Mouse (Mus musculus) embryonic facial prominence, embryonic 10.5 days (tissue): ENCODE data around the gene Prm3. TPM values are rescaled to one million over a fixed set of nuclear protein-coding genes. Genes with fewer than 3 reads are reported as not detected.
A peak's percentile ranks its signal among the peaks of the same experiment; 100 is the strongest.

ENCODE experiments used
- DNase-seq: peaks from one replicate; pipeline ENCODE4 v3.0.0-alpha.2; 2017; ENCODE audit warnings: low spot score
- H3K27ac ChIP-seq: fragments of 300-500 bp; sonication (generic); replicated peaks from 2 replicates; pipeline ENCODE4 v1.5.1; 2016; ENCODE audit warnings: mild to moderate bottlenecking
- H3K27me3 ChIP-seq: fragments of 300-500 bp; sonication (generic); replicated peaks from 2 replicates; pipeline ENCODE4 v1.6.1; 2016; ENCODE audit warnings: low read depth, mild to moderate bottlenecking; ENCODE audit not compliant: poor library complexity, severe bottlenecking
- H3K36me3 ChIP-seq: fragments of 300-500 bp; sonication (generic); replicated peaks from 2 replicates; pipeline ENCODE4 v1.6.1; 2016; ENCODE audit warnings: mild to moderate bottlenecking, moderate library complexity
- H3K4me1 ChIP-seq: fragments of 300-500 bp; sonication (generic); 2 replicates; pipeline ENCODE4 v1.6.1; 2016
- H3K4me3 ChIP-seq: fragments of 300-500 bp; sonication (generic); 2 replicates; pipeline ENCODE4 v1.5.1; 2016; ENCODE audit warnings: mild to moderate bottlenecking, moderate library complexity
- H3K9me3 ChIP-seq: fragments of 300-500 bp; sonication (generic); 2 replicates; pipeline ENCODE4 v1.6.1; 2016; ENCODE audit warnings: mild to moderate bottlenecking
- WGBS: fragments of 180-500 bp; shearing (Covaris S2); methylation state at CpG from one replicate; pipeline ENCODE4 v1.1.7; 2016; 5-methylcytosine and 5-hydroxymethylcytosine counted together
- polyA plus RNA-seq: library from polyadenylated mRNA; unstranded; fragments of >200 nt; fragmentation: Nextera tagmentation; extraction: Ambion mirVana; gene quantifications from 2 replicates; pipeline ENCODE4 v1.2.1, GENCODE M21; 2016

Gene Prm3
- not detected in 2 replicates for polyA plus RNA-seq

- Histone ChIP-seq H3K4me1 (peaks cover 30% of the 10 kb centered on the region), H3K4me3 (no peak within 1 kb of the TSS), H3K9me3 (no peaks in the 10 kb centered on the region), H3K27ac (no peak within 1 kb of the TSS), H3K36me3 (no peaks in the 10 kb centered on the region), H3K27me3 (peaks cover 28% of the 10 kb centered on the region)
- no peak for DNase-seq
- 80% methylated on average over 9 of the region's 9 CpGs for WGBS
Observed at GRCm38 (mm10) chr16:10790702-10791101, at the start of gene Prm3. Prm3 (minus strand) TSS chr16:10790914.

- peaks cover 25% of the 10 kb centered on the region for H3K36me3 ChIP-seq
- WGBS: 83% methylated on average over 14 of the region's 14 CpGs
- H3K4me3 ChIP-seq: no peak overlapping the region
- DNase-seq: no peak
- H3K4me1 ChIP-seq: peaks cover 57% of the 10 kb centered on the region
- no peaks in the 10 kb centered on the region for H3K9me3 ChIP-seq
- H3K27ac ChIP-seq: no peak overlapping the region
- no peaks in the 10 kb centered on the region for H3K27me3 ChIP-seq
Observed at GRCm38 (mm10) chr16:10840018-10840417, 49.3 kb upstream of the Prm3 start.

GRCm38 (mm10) chr16:10838487-10839245 lies 48.0 kb upstream of the Prm3 start:
- Histone ChIP-seq H3K36me3 (peaks cover 25% of the 10 kb centered on the region), H3K27ac (no peak overlapping the region), H3K4me1 (peaks cover 49% of the 10 kb centered on the region), H3K27me3 (peaks cover 4% of the 10 kb centered on the region; the same call in 1 of the 2 replicates), H3K9me3 (no peaks in the 10 kb centered on the region), H3K4me3 (0 out of 2 replicates have a peak overlapping the region, but pooled peaks have one; percentile 5)
- peak; percentile 32 for DNase-seq
- WGBS: 43% methylated on average over 10 of the region's 10 CpGs

GRCm38 (mm10) chr16:10837903-10838302 lies 47.2 kb upstream of the Prm3 start:
- DNase-seq: no peak
- H3K27ac ChIP-seq: no peak overlapping the region; the same call in 1 of the 2 replicates
- 77% methylated on average over 1 of the region's 1 CpGs for WGBS
- H3K36me3 ChIP-seq: peaks cover 25% of the 10 kb centered on the region
- no peak overlapping the region for H3K4me3 ChIP-seq
- peaks cover 6% of the 10 kb centered on the region for H3K27me3 ChIP-seq
- no peaks in the 10 kb centered on the region for H3K9me3 ChIP-seq
- H3K4me1 ChIP-seq: peaks cover 43% of the 10 kb centered on the region

- H3K4me3 ChIP-seq: no peak overlapping the region
- H3K36me3 ChIP-seq: peaks cover 25% of the 10 kb centered on the region
- H3K27ac ChIP-seq: no peak overlapping the region
- 91% methylated on average over 3 of the region's 3 CpGs for WGBS
- peaks cover 6% of the 10 kb centered on the region for H3K27me3 ChIP-seq
- H3K9me3 ChIP-seq: no peaks in the 10 kb centered on the region
- DNase-seq: no peak
- H3K4me1 ChIP-seq: peaks cover 43% of the 10 kb centered on the region
Observed at GRCm38 (mm10) chr16:10837250-10837649, 46.5 kb upstream of the Prm3 start.

GRCm38 (mm10) chr16:10836388-10836787 lies 45.7 kb upstream of the Prm3 start:
- peaks cover 24% of the 10 kb centered on the region for H3K36me3 ChIP-seq
- no peak overlapping the region for H3K27ac ChIP-seq
- no peaks in the 10 kb centered on the region for H3K9me3 ChIP-seq
- DNase-seq: no peak
- 93% methylated on average over 3 of the region's 3 CpGs for WGBS
- H3K4me3 ChIP-seq: no peak overlapping the region
- H3K4me1 ChIP-seq: peaks cover 43% of the 10 kb centered on the region
- peaks cover 6% of the 10 kb centered on the region for H3K27me3 ChIP-seq

GRCm38 (mm10) chr16:10834911-10835587 lies 44.3 kb upstream of the Prm3 start, which contains the start of gene Rmi2:
Rmi2 (plus strand) TSS chr16:10835059.
- peaks cover 43% of the 10 kb centered on the region for H3K4me1 ChIP-seq

GRCm38 (mm10) chr16:10834542-10834910 lies 43.8 kb upstream of the Prm3 start:
- WGBS: 13% methylated on average over 12 of the region's 12 CpGs
- DNase-seq: no peak
- peak overlapping the region; percentile 77 for H3K4me3 ChIP-seq
- no peaks in the 10 kb centered on the region for H3K9me3 ChIP-seq
- peaks cover 38% of the 10 kb centered on the region for H3K4me1 ChIP-seq
- peaks cover 6% of the 10 kb centered on the region for H3K27me3 ChIP-seq
- peaks cover 5% of the 10 kb centered on the region; the same call in 1 of the 2 replicates for H3K36me3 ChIP-seq
- peak overlapping the region; percentile 95; the same call in 1 of the 2 replicates for H3K27ac ChIP-seq

More at GRCm38 (mm10) chr16:10834911-10835587, 44.3 kb upstream of the Prm3 start, which contains the start of gene Rmi2:
- Histone ChIP-seq H3K36me3 (peaks cover 10% of the 10 kb centered on the region), H3K4me3 (peak within 1 kb of the TSS; percentile 77), H3K9me3 (no peaks in the 10 kb centered on the region), H3K27me3 (peaks cover 6% of the 10 kb centered on the region), H3K27ac (peak within 1 kb of the TSS; percentile 95)
- DNase-seq: peak; percentile 93
- under 1% methylated on average over 69 of the region's 69 CpGs for WGBS

GRCm38 (mm10) chr16:10828461-10828805 lies 37.7 kb upstream of the Prm3 start:
- no peak overlapping the region for H3K27ac ChIP-seq
- WGBS: 76% methylated on average over 4 of the region's 4 CpGs
- H3K4me3 ChIP-seq: no peak overlapping the region
- H3K9me3 ChIP-seq: no peaks in the 10 kb centered on the region; the same call in 1 of the 2 replicates
- no peak for DNase-seq
- H3K27me3 ChIP-seq: no peaks in the 10 kb centered on the region; the same call in 1 of the 2 replicates
- H3K4me1 ChIP-seq: peaks cover 10% of the 10 kb centered on the region; the same call in 1 of the 2 replicates
- H3K36me3 ChIP-seq: no peaks in the 10 kb centered on the region

GRCm38 (mm10) chr16:10827766-10828460 lies 37.2 kb upstream of the Prm3 start:
- WGBS: 86% methylated on average over 7 of the region's 7 CpGs
- Histone ChIP-seq H3K36me3 (no peaks in the 10 kb centered on the region), H3K9me3 (no peaks in the 10 kb centered on the region; the same call in 1 of the 2 replicates), H3K27me3 (no peaks in the 10 kb centered on the region), H3K27ac (no peak overlapping the region), H3K4me1 (peaks cover 10% of the 10 kb centered on the region; the same call in 1 of the 2 replicates), H3K4me3 (no peak overlapping the region)
- DNase-seq: no peak

- DNase-seq: no peak
- no peak overlapping the region for H3K27ac ChIP-seq
- no peaks in the 10 kb centered on the region; the same call in 1 of the 2 replicates for H3K9me3 ChIP-seq
- peaks cover 10% of the 10 kb centered on the region; the same call in 1 of the 2 replicates for H3K4me1 ChIP-seq
- no peaks in the 10 kb centered on the region for H3K36me3 ChIP-seq
- WGBS: 90% methylated on average over 9 of the region's 9 CpGs
- no peak overlapping the region for H3K4me3 ChIP-seq
- no peaks in the 10 kb centered on the region for H3K27me3 ChIP-seq
Observed at GRCm38 (mm10) chr16:10827269-10827668, 36.6 kb upstream of the Prm3 start.

GRCm38 (mm10) chr16:10825840-10826239 lies 35.1 kb upstream of the Prm3 start:
- DNase-seq: no peak
- 88% methylated on average over 4 of the region's 4 CpGs for WGBS
- no peaks in the 10 kb centered on the region for H3K27me3 ChIP-seq
- no peaks in the 10 kb centered on the region; the same call in 1 of the 2 replicates for H3K9me3 ChIP-seq
- no peaks in the 10 kb centered on the region for H3K36me3 ChIP-seq
- H3K4me1 ChIP-seq: peaks cover 15% of the 10 kb centered on the region; the same call in 1 of the 2 replicates
- H3K4me3 ChIP-seq: no peak overlapping the region
- H3K27ac ChIP-seq: no peak overlapping the region
